Mouse (Mus musculus): ENCODE measurements around the gene Itgae.

GRCm38 (mm10) chr11:73049335-73049734, 41.0 kb upstream of the Itgae start:
- TF ChIP-seq POLR2A (IDR thresholded peaks at IDR 0.05; ENCODE audit: low read depth, low read length): no peak
- no peak for TF ChIP-seq JUN (IDR thresholded peaks at IDR 0.05; ENCODE audit: insufficient read depth, low read depth, low read length)
- TF ChIP-seq CTCF (conservative IDR thresholded peaks at IDR 0.05 in 1 of 2, IDR thresholded peaks at IDR 0.05 in 1 of 2; ENCODE audit: low read depth in 2 of 2, low read length in 2 of 2): peak; percentile 93 to 94
- TF ChIP-seq TCF12 (IDR thresholded peaks at IDR 0.05; ENCODE audit: low read depth, low read length): no peak
- TF ChIP-seq EP300 (IDR thresholded peaks at IDR 0.05; ENCODE audit: low read length): no peak
- TF ChIP-seq ZNF384 (IDR thresholded peaks at IDR 0.05; ENCODE audit: low read depth, low read length): no peak
- TF ChIP-seq SIN3A (IDR thresholded peaks at IDR 0.05; ENCODE audit: low read length): no peak
- no peak for TF ChIP-seq KAT2A (IDR thresholded peaks at IDR 0.05; ENCODE audit: insufficient replicate concordance, low read length)

All from CH12.LX (cell line).